Mouse (Mus musculus): Measurements from ENCODE around the gene Megf11. TPM values are rescaled to one million over a fixed set of nuclear protein-coding genes. Genes with fewer than 3 reads are reported as not detected.
A peak's percentile ranks its signal among the peaks of the same experiment; 100 is the strongest.

Megf11 gene
- polyA plus RNA-seq, 1 experiment from 2014 or later: 0.23 TPM

DNA sequence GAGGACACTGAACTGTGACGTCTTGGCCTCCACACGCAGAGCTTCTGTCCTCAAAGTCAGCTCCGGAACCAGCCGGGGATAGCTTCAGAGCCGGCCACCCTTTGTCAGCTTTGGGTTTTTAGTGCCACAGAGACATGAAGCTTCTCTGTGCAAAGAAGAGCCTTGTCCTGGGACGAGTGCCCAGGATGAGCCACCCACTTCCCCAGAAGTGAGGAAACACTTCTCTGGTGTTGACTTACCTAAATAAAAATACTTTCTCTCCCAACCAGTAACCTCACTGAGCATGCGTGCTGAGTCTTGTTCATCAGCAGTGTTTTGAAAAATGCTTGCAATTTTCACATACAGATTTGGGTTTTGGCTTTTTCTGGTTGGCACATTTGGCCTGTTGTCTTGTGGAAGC lies 29.8 kb upstream of the Megf11 start:
- no peak for DNase-seq
- H3K27me3 ChIP-seq: no peaks in the 10 kb centered on the region

DNA sequence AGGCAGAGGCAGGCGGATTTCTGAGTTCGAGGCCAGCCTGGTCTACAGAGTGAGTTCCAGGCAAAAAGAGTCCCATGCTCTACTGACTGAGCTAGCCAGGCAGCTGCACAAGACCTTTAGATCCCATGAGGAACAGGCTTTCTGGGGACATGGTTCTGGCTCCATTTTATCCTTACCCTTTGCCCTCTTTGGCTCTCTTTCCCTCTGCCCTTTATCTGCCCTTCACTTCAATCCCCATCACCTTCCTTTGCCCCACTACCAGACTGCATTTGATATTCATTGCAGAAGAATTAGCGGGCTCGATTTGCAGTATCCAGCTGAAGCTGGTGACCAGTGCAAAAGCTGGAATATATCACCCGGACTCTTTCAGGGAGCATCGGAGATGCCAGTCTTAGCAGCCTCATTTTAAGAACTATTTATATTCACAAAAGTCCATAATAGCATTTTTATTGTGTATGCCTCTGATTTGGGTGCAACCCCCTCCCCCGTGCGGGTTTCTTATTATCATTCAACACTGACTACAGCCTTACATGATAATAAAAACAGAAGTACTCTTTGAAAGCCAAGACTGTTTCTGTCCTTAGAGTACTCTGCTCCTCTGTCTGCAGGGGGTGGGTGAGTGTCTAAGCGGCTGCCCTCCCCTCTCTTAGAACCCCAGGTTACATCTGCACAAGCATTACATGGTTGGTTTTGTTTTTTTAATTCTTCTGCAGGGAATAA lies 24.0 kb upstream of the Megf11 start:
- Histone ChIP-seq H3K27me3 (no peaks in the 10 kb centered on the region), H3K9me3 (replicated peaks) (no peaks in the 10 kb centered on the region), H3K9ac (no peak overlapping the region), H3K4me3 (replicated peaks) (no peak overlapping the region), H3K27ac (no peak overlapping the region), H3K36me3 (no peaks in the 10 kb centered on the region), H3K4me1 (replicated peaks) (no peaks in the 10 kb centered on the region), H3K4me2 (no peak overlapping the region)
- WGBS (ENCODE audit: insufficient replicate concordance): 66% methylated on average over 9 of the region's 9 CpGs
- ATAC-seq (ENCODE audit: low read depth): no peak
- DNase-seq: no peak

More for the DNA sequence above, 29.8 kb upstream of the Megf11 start:
- Histone ChIP-seq H3K9me3 (replicated peaks) (no peaks in the 10 kb centered on the region), H3K27ac (no peak overlapping the region), H3K36me3 (no peaks in the 10 kb centered on the region), H3K4me2 (no peak overlapping the region), H3K9ac (no peak overlapping the region), H3K4me1 (replicated peaks) (no peaks in the 10 kb centered on the region), H3K4me3 (replicated peaks) (no peak overlapping the region)
- no peak for ATAC-seq (ENCODE audit: low read depth)
- WGBS (ENCODE audit: insufficient replicate concordance): 76% methylated on average over 7 of the region's 7 CpGs

DNA sequence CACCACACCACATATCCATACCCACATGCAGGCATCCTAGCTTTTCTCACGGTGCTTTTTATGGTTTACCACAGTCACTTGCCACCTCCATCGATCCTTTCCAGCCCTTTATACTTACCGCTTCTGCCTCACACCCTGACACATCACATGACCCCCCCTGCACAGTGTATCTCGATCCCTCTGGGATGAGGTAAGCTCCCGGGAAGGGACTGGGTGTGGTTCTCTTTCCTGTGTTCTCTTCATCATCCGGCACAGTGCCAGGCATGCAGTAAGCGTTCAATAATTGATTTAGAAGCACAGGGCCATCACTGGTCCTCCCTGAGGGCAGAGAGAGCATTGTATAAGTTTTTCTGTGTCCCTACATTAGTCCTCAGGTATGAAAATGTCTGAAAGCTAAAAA lies 15.6 kb upstream of the Megf11 start:
- no peak overlapping the region for H3K4me3 ChIP-seq (replicated peaks)
- no peaks in the 10 kb centered on the region for H3K4me1 ChIP-seq (replicated peaks)
- H3K27me3 ChIP-seq: peaks cover 5% of the 10 kb centered on the region; the same call in 1 of the 2 replicates
- no peak overlapping the region for H3K27ac ChIP-seq
- no peaks in the 10 kb centered on the region for H3K9me3 ChIP-seq (replicated peaks)
- 52% methylated on average over 7 of the region's 7 CpGs for WGBS (ENCODE audit: insufficient replicate concordance)
- H3K9ac ChIP-seq: no peak overlapping the region
- no peak for DNase-seq
- ATAC-seq (ENCODE audit: low read depth): no peak
- H3K4me2 ChIP-seq: no peak overlapping the region
- no peaks in the 10 kb centered on the region for H3K36me3 ChIP-seq

DNA sequence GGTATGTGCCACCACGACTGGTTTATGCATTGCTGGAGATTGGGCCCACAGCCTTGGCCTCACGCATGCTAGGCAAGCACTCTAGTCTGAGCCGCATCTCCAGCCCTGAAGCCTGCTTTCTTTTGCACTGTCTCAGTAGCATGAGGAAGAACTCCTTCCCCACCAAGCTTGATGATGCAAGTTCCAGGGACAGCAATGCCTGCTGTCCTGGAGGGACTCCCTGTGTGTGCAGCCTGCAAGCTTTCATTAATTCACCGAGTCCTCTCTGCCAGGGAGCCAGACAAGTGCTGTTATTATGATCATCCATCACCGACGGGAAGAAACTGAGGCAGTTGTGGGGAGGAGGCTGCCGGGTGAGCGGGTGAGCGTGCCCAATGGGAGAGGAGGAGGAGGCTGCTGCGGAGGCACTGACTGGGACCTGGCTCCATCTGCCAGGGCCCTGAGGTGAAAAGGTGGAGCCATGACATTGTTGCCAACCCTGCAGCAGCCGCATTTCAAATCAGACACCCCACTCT lies 14.1 kb upstream of the Megf11 start:
- 51% methylated on average over 11 of the region's 11 CpGs for WGBS (ENCODE audit: insufficient replicate concordance)
- ATAC-seq (ENCODE audit: low read depth): no peak
- H3K9ac ChIP-seq: no peak overlapping the region
- H3K27me3 ChIP-seq: peaks cover 7% of the 10 kb centered on the region; the same call in 1 of the 2 replicates
- no peak overlapping the region for H3K4me3 ChIP-seq (replicated peaks)
- H3K9me3 ChIP-seq (replicated peaks): no peaks in the 10 kb centered on the region
- no peaks in the 10 kb centered on the region for H3K36me3 ChIP-seq
- no peak overlapping the region for H3K27ac ChIP-seq
- H3K4me2 ChIP-seq: no peak overlapping the region
- H3K4me1 ChIP-seq (replicated peaks): no peaks in the 10 kb centered on the region
- no peak for DNase-seq

DNA sequence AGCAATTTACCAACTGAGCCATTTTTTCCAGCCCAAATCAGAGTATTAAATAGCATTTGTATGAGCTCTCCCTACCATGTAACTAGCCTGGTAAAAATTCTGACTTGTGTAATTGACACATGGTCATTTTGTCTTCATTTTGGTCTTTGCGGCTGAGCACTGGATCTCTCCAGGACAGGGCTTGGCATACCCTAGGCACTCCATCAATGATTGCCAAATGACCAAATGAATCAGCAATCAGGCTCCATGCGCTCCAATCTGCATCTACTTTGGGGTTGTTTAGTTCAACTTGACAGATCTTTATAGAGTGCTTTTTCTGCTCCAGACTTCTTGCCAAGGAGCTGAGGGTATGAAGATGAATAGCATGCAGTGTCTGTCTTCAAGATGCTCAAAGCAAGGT lies 9.0 kb upstream of the Megf11 start:
- WGBS (ENCODE audit: insufficient replicate concordance): 71% methylated on average over 2 of the region's 2 CpGs
- Histone ChIP-seq H3K4me2 (no peak overlapping the region), H3K9me3 (replicated peaks) (no peaks in the 10 kb centered on the region), H3K9ac (no peak overlapping the region), H3K36me3 (no peaks in the 10 kb centered on the region), H3K27ac (no peak overlapping the region), H3K4me3 (replicated peaks) (no peak overlapping the region), H3K4me1 (replicated peaks) (no peaks in the 10 kb centered on the region), H3K27me3 (peaks cover 12% of the 10 kb centered on the region; the same call in 1 of the 2 replicates)
- ATAC-seq (ENCODE audit: low read depth): no peak
- DNase-seq: no peak

DNA sequence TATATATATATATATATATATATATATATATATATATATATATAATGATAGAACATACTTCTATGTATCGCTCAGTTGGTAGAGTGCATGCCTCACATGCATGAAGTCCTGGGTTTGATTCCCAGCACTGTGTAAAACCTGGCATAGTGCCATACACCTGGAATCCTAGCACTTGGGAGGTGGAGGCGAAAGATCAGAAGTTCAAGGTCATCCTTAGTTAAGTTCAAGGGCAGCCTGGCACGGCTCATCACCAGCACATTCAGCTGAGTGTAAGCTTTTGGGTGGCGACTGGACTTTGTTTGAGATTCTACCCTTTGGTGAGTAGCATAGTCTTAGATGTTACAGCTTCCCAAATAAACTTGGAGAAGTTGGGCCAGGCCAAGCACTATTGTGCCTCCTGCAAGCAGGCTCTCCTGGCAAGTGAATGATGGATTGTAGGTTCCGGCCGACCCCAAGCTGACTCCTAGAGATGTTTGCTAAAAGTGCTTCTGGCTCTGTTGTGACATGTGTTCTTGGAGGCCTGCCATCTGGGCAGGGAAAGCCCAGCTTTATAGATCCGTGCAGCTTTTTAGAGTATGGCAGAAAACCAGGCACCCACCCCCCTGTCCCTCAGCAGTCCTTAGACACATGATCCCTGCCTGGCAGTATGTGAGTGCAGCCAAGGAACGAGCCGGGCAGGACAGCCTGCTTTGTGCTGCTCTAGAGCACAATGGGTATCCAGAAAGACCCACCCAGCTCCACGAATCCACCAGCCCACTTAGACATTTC lies 2.2 kb upstream of the Megf11 start:
- 49% methylated on average over 10 of the region's 10 CpGs for WGBS (ENCODE audit: insufficient replicate concordance)
- no peak for DNase-seq
- H3K36me3 ChIP-seq: no peaks in the 10 kb centered on the region

DNA sequence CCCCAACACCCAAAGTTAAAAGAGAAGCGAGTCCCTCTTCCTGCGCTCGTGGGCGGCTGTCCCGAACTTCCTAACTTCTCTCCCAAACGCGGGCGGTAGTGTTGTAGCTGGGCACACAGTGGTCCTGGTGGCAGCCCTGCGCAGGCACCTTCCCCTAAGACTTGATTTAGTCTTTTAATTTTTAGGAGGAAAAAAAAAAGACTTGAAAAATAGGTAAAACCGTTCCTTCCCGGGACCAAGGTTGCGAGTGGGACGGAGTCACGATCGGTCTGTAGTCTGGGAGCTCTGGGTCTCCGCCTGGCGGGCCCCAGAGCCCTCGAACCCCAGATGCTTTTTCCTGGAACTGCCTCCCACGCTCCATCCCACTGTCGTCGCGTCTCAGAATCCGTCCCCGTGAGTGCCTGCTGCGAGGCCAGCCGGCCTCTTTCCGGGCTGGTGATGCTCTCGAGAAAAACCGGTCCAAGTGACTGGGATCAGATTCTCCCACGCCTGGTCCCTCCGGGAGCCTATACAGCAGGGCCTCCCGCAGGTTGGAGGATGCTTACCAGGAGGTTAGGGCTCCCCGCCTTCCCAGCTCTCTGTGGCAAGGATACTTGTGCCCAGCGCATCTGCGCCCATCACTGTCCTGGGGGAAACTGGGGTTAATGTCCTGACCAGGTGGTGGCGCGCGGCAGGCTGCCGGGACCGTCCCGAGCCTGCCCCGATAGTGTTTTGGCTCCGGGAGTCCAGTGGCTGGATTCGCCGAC lies 1.2 kb downstream of the Megf11 start:
- Histone ChIP-seq H3K4me3 (replicated peaks) (peak overlapping the region; percentile 49), H3K27me3 (peaks cover 97% of the 10 kb centered on the region), H3K4me2 (peak overlapping the region; percentile 69), H3K27ac (no peak overlapping the region), H3K36me3 (no peaks in the 10 kb centered on the region), H3K9me3 (replicated peaks) (no peaks in the 10 kb centered on the region), H3K4me1 (replicated peaks) (0 out of 2 replicates have a peak, but pooled peaks cover 4% of the 10 kb centered on the region), H3K9ac (no peak overlapping the region)
- DNase-seq (no peak), ATAC-seq (ENCODE audit: low read depth) (no peak)
- WGBS (ENCODE audit: insufficient replicate concordance): 4% methylated on average over 45 of the region's 45 CpGs

More for the DNA sequence above, 2.2 kb upstream of the Megf11 start:
- H3K4me1 ChIP-seq (replicated peaks): 0 out of 2 replicates have a peak, but pooled peaks cover 4% of the 10 kb centered on the region
- H3K27ac ChIP-seq: no peak overlapping the region
- no peaks in the 10 kb centered on the region for H3K9me3 ChIP-seq (replicated peaks)
- H3K27me3 ChIP-seq: peaks cover 65% of the 10 kb centered on the region
- no peak overlapping the region for H3K9ac ChIP-seq
- no peak overlapping the region for H3K4me2 ChIP-seq
- H3K4me3 ChIP-seq (replicated peaks): no peak overlapping the region
- ATAC-seq (ENCODE audit: low read depth): no peak

DNA sequence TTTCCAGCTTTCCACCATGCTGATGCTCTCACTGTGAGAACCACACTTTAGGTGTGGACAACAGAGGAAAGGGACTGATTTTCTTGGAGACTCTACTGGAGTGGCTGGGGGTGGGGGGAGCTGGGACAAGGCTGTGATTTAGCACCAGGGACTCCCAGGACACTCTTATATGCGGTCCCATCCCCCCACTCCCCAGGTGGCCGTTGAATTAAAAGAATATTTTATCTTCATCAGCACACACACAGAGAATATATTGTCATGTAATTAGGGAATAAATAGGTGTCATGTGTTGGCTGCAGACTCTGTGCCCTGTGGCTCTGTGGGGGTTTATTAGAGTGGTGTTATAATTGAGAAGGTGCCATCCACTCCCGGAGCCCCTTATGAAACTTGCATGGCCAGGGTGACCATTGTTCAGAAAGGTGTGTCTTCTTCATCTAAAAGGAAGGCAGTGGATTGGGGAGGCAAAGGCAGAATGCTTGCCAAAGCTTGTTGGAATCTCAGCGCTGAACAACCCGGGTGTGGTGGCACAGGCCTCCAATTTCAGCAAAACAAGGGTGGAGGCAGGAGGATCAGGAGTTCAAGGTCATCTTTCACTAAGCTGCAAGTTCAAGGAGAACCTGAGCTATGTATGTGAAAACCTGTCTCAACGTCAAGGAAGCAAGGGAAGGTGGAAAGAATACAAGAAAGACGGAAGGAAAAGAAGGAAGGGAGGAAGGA lies 4.3 kb downstream of the Megf11 start:
- 56% methylated on average over 7 of the region's 7 CpGs for WGBS (ENCODE audit: insufficient replicate concordance)
- no peak overlapping the region for H3K9ac ChIP-seq
- H3K9me3 ChIP-seq (replicated peaks): no peaks in the 10 kb centered on the region
- H3K27me3 ChIP-seq: peaks cover 69% of the 10 kb centered on the region
- ATAC-seq (ENCODE audit: low read depth) (no peak), DNase-seq (no peak)
- H3K27ac ChIP-seq: no peak overlapping the region
- no peak overlapping the region for H3K4me2 ChIP-seq
- H3K36me3 ChIP-seq: no peaks in the 10 kb centered on the region
- no peak overlapping the region for H3K4me3 ChIP-seq (replicated peaks)
- H3K4me1 ChIP-seq (replicated peaks): 0 out of 2 replicates have a peak, but pooled peaks cover 4% of the 10 kb centered on the region

DNA sequence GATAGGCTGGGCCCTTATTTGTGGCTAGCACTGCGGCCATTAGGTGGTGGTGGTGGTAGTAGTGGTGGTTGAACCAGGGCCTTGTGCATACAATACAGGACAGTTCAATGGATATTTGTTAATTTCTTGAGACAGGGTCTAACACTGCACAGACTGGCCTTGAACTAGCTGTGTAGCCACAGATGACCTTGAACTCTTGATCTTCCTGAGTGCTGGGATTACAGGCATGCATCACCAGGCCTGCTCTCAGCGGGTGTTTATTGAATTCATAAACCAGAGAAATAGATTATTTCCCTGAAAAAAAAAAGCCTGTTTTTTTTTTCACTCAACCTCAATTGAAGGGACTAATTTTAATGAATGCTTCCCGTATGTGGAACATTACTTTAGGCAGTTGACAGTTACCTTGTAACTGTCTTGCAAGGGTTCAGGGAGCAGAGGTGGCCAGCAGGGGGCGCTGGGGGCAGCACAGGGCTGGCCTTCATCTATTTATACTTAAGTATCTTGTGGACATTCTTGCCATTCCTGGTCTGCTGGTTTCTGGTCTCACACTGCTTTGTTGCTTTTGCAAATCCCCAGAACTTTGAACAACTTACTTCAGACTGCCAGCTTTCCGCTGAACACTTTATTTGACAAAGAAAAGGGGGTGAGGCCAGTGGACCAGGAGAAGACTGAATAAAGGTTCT lies 8.6 kb downstream of the Megf11 start:
- Histone ChIP-seq H3K9ac (no peak overlapping the region), H3K36me3 (no peaks in the 10 kb centered on the region), H3K27ac (no peak overlapping the region), H3K4me1 (replicated peaks) (peaks cover 12% of the 10 kb centered on the region), H3K4me3 (replicated peaks) (no peak overlapping the region), H3K27me3 (peaks cover 34% of the 10 kb centered on the region), H3K9me3 (replicated peaks) (no peaks in the 10 kb centered on the region), H3K4me2 (no peak overlapping the region)
- WGBS (ENCODE audit: insufficient replicate concordance): 44% methylated on average over 5 of the region's 5 CpGs
- ATAC-seq (ENCODE audit: low read depth) (no peak), DNase-seq (peak; percentile 55)

DNA sequence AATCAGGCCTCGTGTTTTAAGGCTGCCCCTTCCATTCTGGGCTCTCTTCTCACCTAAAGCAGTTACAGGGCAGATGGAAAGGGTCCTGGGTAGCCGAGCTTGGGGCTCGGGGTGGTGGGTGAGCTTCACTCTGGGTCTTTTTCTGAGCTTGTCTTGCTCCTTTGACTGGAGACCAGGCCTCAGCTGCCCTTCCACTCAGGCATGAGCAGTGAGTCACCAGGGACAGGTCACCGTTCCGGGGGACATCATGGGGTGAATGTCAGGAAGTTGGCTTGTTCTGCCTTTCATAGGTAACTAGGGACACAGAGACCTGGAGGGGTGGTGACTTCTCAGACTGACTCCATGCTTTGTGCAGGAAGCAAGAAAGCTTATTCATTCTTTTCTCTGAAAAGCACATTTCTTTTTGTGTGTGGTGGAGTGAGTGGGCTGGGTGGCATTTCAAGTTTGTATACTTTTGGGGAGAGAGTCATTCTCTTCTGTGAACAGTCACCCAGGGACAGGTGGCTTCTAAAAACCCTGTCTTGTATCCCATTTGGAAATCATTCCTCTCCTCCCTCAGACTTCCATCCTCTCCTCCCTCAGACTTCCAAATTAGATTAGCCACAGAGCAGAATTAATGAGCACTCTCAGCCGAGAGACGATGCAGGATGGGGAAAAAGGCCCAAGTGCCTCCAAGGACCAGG lies 10.0 kb downstream of the Megf11 start:
- H3K27ac ChIP-seq: no peak overlapping the region
- peaks cover 12% of the 10 kb centered on the region for H3K4me1 ChIP-seq (replicated peaks)
- no peak overlapping the region for H3K4me3 ChIP-seq (replicated peaks)
- no peaks in the 10 kb centered on the region for H3K36me3 ChIP-seq
- DNase-seq (no peak), ATAC-seq (ENCODE audit: low read depth) (no peak)
- WGBS (ENCODE audit: insufficient replicate concordance): 65% methylated on average over 7 of the region's 7 CpGs
- no peak overlapping the region for H3K9ac ChIP-seq
- H3K4me2 ChIP-seq: no peak overlapping the region
- H3K9me3 ChIP-seq (replicated peaks): no peaks in the 10 kb centered on the region
- H3K27me3 ChIP-seq: peaks cover 27% of the 10 kb centered on the region
